Mouse (Mus musculus): ENCODE results near the gene Atp6v0e2. TPM values are rescaled to one million over a fixed set of nuclear protein-coding genes. Genes with fewer than 3 reads are reported as not detected.

Atp6v0e2 gene
- total and polyA plus RNA-seq, 3 experiments: not detected

DNA sequence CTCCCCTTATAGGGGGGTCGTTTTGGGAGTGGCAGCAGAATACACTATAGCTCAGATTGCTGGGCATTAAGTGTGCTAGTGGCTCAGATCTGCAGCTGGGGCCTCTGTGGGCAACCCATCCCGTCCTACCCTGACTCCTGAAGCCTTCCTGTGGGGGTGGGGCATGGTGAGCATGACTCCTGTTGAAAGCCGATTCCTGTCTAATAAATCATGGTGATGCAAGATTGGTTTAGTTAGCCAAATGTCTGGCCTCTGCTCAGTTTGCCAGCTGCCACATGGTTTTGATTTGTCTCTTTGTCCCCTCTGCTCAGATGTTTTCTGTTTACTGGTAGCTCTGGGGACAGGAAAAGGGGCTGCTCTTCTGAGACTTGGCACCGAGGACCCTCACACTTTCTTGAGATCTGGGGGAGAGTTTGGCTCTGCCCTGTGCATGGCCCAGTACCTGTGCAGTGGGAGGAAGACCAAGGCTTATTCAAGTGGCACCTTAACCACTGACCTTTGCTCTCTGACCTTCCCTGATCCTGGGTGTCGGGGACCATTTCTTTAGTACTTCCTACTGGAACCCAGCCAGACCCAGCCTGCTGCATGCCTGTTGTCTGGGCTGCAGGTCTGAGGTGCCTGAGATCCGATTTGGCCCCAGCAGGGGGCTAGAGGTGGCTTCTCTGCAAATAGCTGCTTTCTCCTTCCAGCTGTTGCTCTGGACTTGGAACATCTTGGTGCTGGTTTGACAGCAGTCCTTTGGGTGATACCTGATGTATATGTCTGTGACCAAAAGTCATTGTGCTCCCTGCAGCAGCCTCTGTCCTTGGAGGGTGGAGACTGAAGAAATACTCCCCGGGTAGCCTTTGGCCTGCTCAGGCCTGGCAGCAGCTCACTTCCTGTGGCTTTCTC lies 4.4 kb downstream of the Atp6v0e2 start:
- H3K27me3 ChIP-seq (ENCODE audit: control insufficient read depth in 1 of 2, insufficient read depth in 2 of 2, low read length in 2 of 2): no peaks in the 10 kb centered on the region
- H3K9ac ChIP-seq (ENCODE audit: control insufficient read depth, low read depth, low read length, poor library complexity, severe bottlenecking): no peak overlapping the region
- DNase-seq (ENCODE audit: low read depth, low spot score): no peak
- no peaks in the 10 kb centered on the region for H3K36me3 ChIP-seq (ENCODE audit: control insufficient read depth in 1 of 2, insufficient read depth in 2 of 2, low read length in 2 of 2)
- H3K27ac ChIP-seq (ENCODE audit: control insufficient read depth, low read depth, low read length): no peak overlapping the region
- TF ChIP-seq MAX (IDR thresholded peaks at IDR 0.05; ENCODE audit: low read length) (no peak), GATA1 (IDR thresholded peaks at IDR 0.05; ENCODE audit: low read depth, low read length) (no peak), USF2 (IDR thresholded peaks at IDR 0.05; ENCODE audit: borderline replicate concordance in 1 of 2, insufficient read depth in 1 of 2, low read depth in 1 of 2, low read length in 2 of 2) (no peak), TCF12 (IDR thresholded peaks at IDR 0.05; ENCODE audit: low read depth, low read length) (no peak), MEF2A (IDR thresholded peaks at IDR 0.05; ENCODE audit: extremely low read depth, insufficient replicate concordance, low read depth, low read length, poor library complexity, severe bottlenecking) (no peak), POLR2AphosphoS2 (IDR thresholded peaks at IDR 0.05; ENCODE audit: low read length) (no peak), ZNF384 (IDR thresholded peaks at IDR 0.05; ENCODE audit: low read depth, low read length) (no peak), MXI1 (IDR thresholded peaks at IDR 0.05; ENCODE audit: low read depth, low read length) (no peak), CHD2 (IDR thresholded peaks at IDR 0.05; ENCODE audit: low read length) (no peak), MYC (IDR thresholded peaks at IDR 0.05; ENCODE audit: low read depth, low read length) (no peak), RAD21 (IDR thresholded peaks at IDR 0.05; ENCODE audit: low read depth, low read length) (no peak), SMC3 (IDR thresholded peaks at IDR 0.05; ENCODE audit: low read depth, low read length) (no peak)
- H3K4me1 ChIP-seq (ENCODE audit: control insufficient read depth in 1 of 2, insufficient read depth in 2 of 2, low read length in 2 of 2): no peaks in the 10 kb centered on the region
- H3K79me2 ChIP-seq (ENCODE audit: control insufficient read depth, insufficient read depth, low read length, poor library complexity): no peaks in the 10 kb centered on the region
- H3K9me3 ChIP-seq (replicated peaks; ENCODE audit: insufficient read depth, low read length): no peaks in the 10 kb centered on the region
- no peak overlapping the region for H3K4me3 ChIP-seq (ENCODE audit: control insufficient read depth in 1 of 2, insufficient read depth in 1 of 2, low read depth in 2 of 2, low read length in 2 of 2)

GRCm38 (mm10) chr6:48542631-48543030 lies 5.2 kb downstream of the Atp6v0e2 start:
- Histone ChIP-seq H3K27me3 (ENCODE audit: control insufficient read depth in 1 of 2, insufficient read depth in 2 of 2, low read length in 2 of 2) (no peaks in the 10 kb centered on the region), H3K27ac (ENCODE audit: control insufficient read depth, low read depth, low read length) (no peak overlapping the region), H3K4me3 (ENCODE audit: control insufficient read depth in 1 of 2, insufficient read depth in 1 of 2, low read depth in 2 of 2, low read length in 2 of 2) (no peak overlapping the region), H3K4me1 (ENCODE audit: control insufficient read depth in 1 of 2, insufficient read depth in 2 of 2, low read length in 2 of 2) (no peaks in the 10 kb centered on the region), H3K9ac (ENCODE audit: control insufficient read depth, low read depth, low read length, poor library complexity, severe bottlenecking) (no peak overlapping the region), H3K9me3 (replicated peaks; ENCODE audit: insufficient read depth, low read length) (no peaks in the 10 kb centered on the region), H3K79me2 (ENCODE audit: control insufficient read depth, insufficient read depth, low read length, poor library complexity) (no peaks in the 10 kb centered on the region), H3K36me3 (ENCODE audit: control insufficient read depth in 1 of 2, insufficient read depth in 2 of 2, low read length in 2 of 2) (no peaks in the 10 kb centered on the region)
- no peak for TF ChIP-seq TCF12 (IDR thresholded peaks at IDR 0.05; ENCODE audit: low read depth, low read length)
- DNase-seq (ENCODE audit: low read depth, low spot score): no peak

- no peaks in the 10 kb centered on the region for H3K9me3 ChIP-seq (replicated peaks; ENCODE audit: insufficient read depth, low read length)
- TF ChIP-seq RCOR1 (IDR thresholded peaks at IDR 0.05; ENCODE audit: low read depth, low read length) (no peak), POLR2A (IDR thresholded peaks at IDR 0.05; ENCODE audit: control insufficient read depth in 1 of 2, insufficient read depth in 1 of 2, low read depth in 1 of 2, low read length in 2 of 2, poor library complexity in 1 of 2) (no peak), MXI1 (IDR thresholded peaks at IDR 0.05; ENCODE audit: low read depth, low read length) (no peak), EP300 (IDR thresholded peaks at IDR 0.05; ENCODE audit: low read depth in 1 of 2, low read length in 2 of 2) (no peak), KAT2A (conservative IDR thresholded peaks at IDR 0.05; ENCODE audit: low read depth, low read length) (no peak), BHLHE40 (IDR thresholded peaks at IDR 0.05; ENCODE audit: borderline replicate concordance, low read depth, low read length) (no peak), UBTF (IDR thresholded peaks at IDR 0.05; ENCODE audit: borderline replicate concordance, insufficient read depth, low read depth, low read length) (no peak)
- DNase-seq (ENCODE audit: low read depth, low spot score): no peak
- H3K27ac ChIP-seq (ENCODE audit: control insufficient read depth, low read depth, low read length): no peak overlapping the region
- no peaks in the 10 kb centered on the region for H3K27me3 ChIP-seq (ENCODE audit: control insufficient read depth in 1 of 2, insufficient read depth in 2 of 2, low read length in 2 of 2)
- H3K79me2 ChIP-seq (ENCODE audit: control insufficient read depth, insufficient read depth, low read length, poor library complexity): no peaks in the 10 kb centered on the region
- no peaks in the 10 kb centered on the region for H3K36me3 ChIP-seq (ENCODE audit: control insufficient read depth in 1 of 2, insufficient read depth in 2 of 2, low read length in 2 of 2)
- H3K4me1 ChIP-seq (ENCODE audit: control insufficient read depth in 1 of 2, insufficient read depth in 2 of 2, low read length in 2 of 2): no peaks in the 10 kb centered on the region
- no peak overlapping the region for H3K4me3 ChIP-seq (ENCODE audit: control insufficient read depth in 1 of 2, insufficient read depth in 1 of 2, low read depth in 2 of 2, low read length in 2 of 2)
- H3K9ac ChIP-seq (ENCODE audit: control insufficient read depth, low read depth, low read length, poor library complexity, severe bottlenecking): no peak overlapping the region
These were observed 7.8 kb downstream of the Atp6v0e2 start for GRCm38 (mm10) chr6:48545251-48545650.
